Mouse (Mus musculus) thymus, postnatal 36 days (tissue): ENCODE results near the gene Jmjd8.

Source experiments
- DNase-seq, 2 experiments: peaks; one replicate each; pipeline ENCODE4 v3.0.0; 2022; ENCODE audit warnings: mixed read lengths in 2 of 2

Jmjd8 gene

GRCm38 (mm10) chr17:25808789-25809605, 19.7 kb upstream of the Jmjd8 start, which contains the start of gene Fbxl16:
Gene Fbxl16, plus strand, starts transcription at chr17:25809085.
- peak in 1 of 2 experiments; percentile 28 for DNase-seq

GRCm38 (mm10) chr17:25809606-25810340, 18.9 kb upstream of the Jmjd8 start:
- no peak for DNase-seq

GRCm38 (mm10) chr17:25810890-25811289, 17.8 kb upstream of the Jmjd8 start:
- DNase-seq, result no peak

GRCm38 (mm10) chr17:25813471-25813870, 15.2 kb upstream of the Jmjd8 start:
- DNase-seq, result peak; percentile 72 to 79

- DNase-seq, result no peak
Measured at GRCm38 (mm10) chr17:25817662-25818061, 11.0 kb upstream of the Jmjd8 start.

GRCm38 (mm10) chr17:25818851-25819780, 9.6 kb upstream of the Jmjd8 start:
- peak in 1 of 2 experiments; percentile 11 for DNase-seq

GRCm38 (mm10) chr17:25823452-25823851, 5.2 kb upstream of the Jmjd8 start, which contains the start of gene Wdr24:
Gene Wdr24, plus strand, starts transcription at chr17:25823627.
- DNase-seq, result peak; percentile 73 to 75

GRCm38 (mm10) chr17:25824362-25825142, 4.1 kb upstream of the Jmjd8 start:
- DNase-seq, result no peak

GRCm38 (mm10) chr17:25825311-25825710, 3.4 kb upstream of the Jmjd8 start:
- DNase-seq, result no peak

GRCm38 (mm10) chr17:25825984-25826570, 2.6 kb upstream of the Jmjd8 start:
- DNase-seq, result no peak

GRCm38 (mm10) chr17:25827011-25827410, 1.7 kb upstream of the Jmjd8 start:
- no peak for DNase-seq

GRCm38 (mm10) chr17:25827546-25828222, 983 bp upstream of the Jmjd8 start:
- DNase-seq, result no peak

- DNase-seq, result peak in 1 of 2 experiments; percentile 53
Measured at GRCm38 (mm10) chr17:25828223-25828594, 458 bp upstream of the Jmjd8 start.

- peak in 1 of 2 experiments; percentile 18 for DNase-seq
Measured at GRCm38 (mm10) chr17:25829558-25830017, 921 bp downstream of the Jmjd8 start.

- no peak for DNase-seq
Measured at GRCm38 (mm10) chr17:25830200-25830753, 1.6 kb downstream of the Jmjd8 start.

- DNase-seq, result peak in 1 of 2 experiments; percentile 16
Measured at GRCm38 (mm10) chr17:25830806-25831431, 2.3 kb downstream of the Jmjd8 start.

GRCm38 (mm10) chr17:25831451-25832281, 3.0 kb downstream of the Jmjd8 start:
- peak in 1 of 2 experiments; percentile 29 for DNase-seq

GRCm38 (mm10) chr17:25832436-25833290, 4.0 kb downstream of the Jmjd8 start:
- DNase-seq, result peak; percentile 97 to 99
